Mouse (Mus musculus): Measurements from ENCODE around the gene AI467606. TPM values are rescaled to one million over a fixed set of nuclear protein-coding genes. Genes with fewer than 3 reads are reported as not detected.

The AI467606 gene
- total and polyA plus RNA-seq, 2 experiments from 2014 or later: 0.68 to 1.0 TPM

DNA sequence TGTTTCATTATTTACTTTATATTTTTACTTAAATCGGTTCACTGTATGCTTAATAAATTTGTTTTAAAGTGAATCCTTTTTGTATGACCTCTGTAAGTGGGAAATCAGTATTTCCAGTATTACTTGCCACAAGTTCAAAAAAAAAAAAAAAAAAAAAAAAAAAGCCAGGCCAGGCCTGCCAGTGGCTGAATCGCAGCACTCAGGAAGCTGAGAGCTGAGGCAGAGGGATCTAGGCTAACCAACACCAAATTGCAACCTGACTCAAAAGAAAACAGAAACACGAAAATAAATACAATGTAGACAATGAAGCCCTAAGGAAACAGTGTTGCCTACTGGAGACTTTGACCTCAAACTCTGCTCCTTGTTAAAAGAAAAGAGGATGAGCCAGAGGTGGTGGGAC is 2.8 kb downstream of the AI467606 start:
- Histone ChIP-seq H3K27ac (no peak overlapping the region), H3K4me3 (ENCODE audit: low read length) (no peak overlapping the region), H3K4me1 (ENCODE audit: insufficient read depth, low read length) (no peaks in the 10 kb centered on the region), H3K9me3 (ENCODE audit: low read length) (no peaks in the 10 kb centered on the region), H3K36me3 (ENCODE audit: insufficient read depth, low read length) (no peaks in the 10 kb centered on the region), H3K4me2 (ENCODE audit: low read depth, low read length) (no peak overlapping the region), H3K27me3 (ENCODE audit: insufficient read depth, low read length) (no peaks in the 10 kb centered on the region), H3K9ac (replicated peaks; ENCODE audit: low read length) (no peak overlapping the region)
- 82% methylated on average over 3 of the region's 3 CpGs for WGBS
- no peak for TF ChIP-seq CTCF (IDR thresholded peaks at IDR 0.05; ENCODE audit: low read depth)
- ATAC-seq (no peak), DNase-seq (ENCODE audit: low spot score) (no peak)

DNA sequence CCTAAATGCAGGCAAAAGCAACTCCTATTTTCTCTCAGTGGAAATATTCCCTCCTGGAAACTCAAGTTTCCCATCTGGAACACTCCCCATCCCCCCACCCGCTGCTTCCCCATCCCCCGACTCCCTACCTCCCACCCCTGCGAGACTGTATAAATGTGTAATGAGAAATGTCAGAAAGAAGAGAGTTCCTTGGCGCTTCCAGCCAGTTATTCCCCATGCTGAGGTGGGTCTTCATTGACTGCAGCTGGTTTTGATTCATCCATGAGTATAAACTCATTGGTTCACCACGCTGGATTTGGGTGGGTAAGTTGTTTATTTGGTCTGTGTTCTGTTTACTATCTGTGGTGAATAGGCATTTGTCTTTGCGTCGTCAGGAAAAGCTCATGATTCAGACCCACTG is 5.3 kb downstream of the AI467606 start:
- WGBS: 73% methylated on average over 7 of the region's 7 CpGs
- TF ChIP-seq CTCF (IDR thresholded peaks at IDR 0.05; ENCODE audit: low read depth): no peak
- Histone ChIP-seq H3K4me1 (ENCODE audit: insufficient read depth, low read length) (no peaks in the 10 kb centered on the region), H3K4me2 (ENCODE audit: low read depth, low read length) (no peak overlapping the region), H3K9me3 (ENCODE audit: low read length) (no peaks in the 10 kb centered on the region), H3K27ac (no peak overlapping the region), H3K4me3 (ENCODE audit: low read length) (no peak overlapping the region), H3K9ac (replicated peaks; ENCODE audit: low read length) (no peak overlapping the region), H3K27me3 (ENCODE audit: insufficient read depth, low read length) (no peaks in the 10 kb centered on the region), H3K36me3 (ENCODE audit: insufficient read depth, low read length) (no peaks in the 10 kb centered on the region)
- ATAC-seq: no peak
- no peak for DNase-seq (ENCODE audit: low spot score)

DNA sequence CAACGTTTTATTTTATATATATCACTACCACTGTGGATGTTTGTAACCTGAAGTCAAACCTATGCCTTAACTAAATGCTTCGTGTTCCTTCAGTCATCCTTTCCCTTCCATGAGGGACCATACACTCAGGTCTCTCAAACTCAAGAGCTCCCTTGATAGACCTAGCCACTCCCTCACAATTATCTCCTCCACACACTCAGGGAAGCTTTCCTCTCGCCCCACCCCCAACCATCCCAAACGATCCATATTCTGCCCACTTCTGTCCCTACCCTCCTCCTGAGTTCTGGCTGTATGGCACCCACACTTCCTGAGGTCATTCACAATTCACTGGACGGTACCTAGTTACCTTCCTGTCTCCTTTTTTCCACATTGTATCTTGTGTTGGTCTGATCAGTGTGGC is 7.4 kb downstream of the AI467606 start:
- ATAC-seq (no peak), DNase-seq (ENCODE audit: low spot score) (no peak)
- Histone ChIP-seq H3K9me3 (ENCODE audit: low read length) (no peaks in the 10 kb centered on the region), H3K9ac (replicated peaks; ENCODE audit: low read length) (no peak overlapping the region), H3K4me1 (ENCODE audit: insufficient read depth, low read length) (no peaks in the 10 kb centered on the region), H3K36me3 (ENCODE audit: insufficient read depth, low read length) (no peaks in the 10 kb centered on the region), H3K4me3 (ENCODE audit: low read length) (no peak overlapping the region), H3K27me3 (ENCODE audit: insufficient read depth, low read length) (no peaks in the 10 kb centered on the region), H3K4me2 (ENCODE audit: low read depth, low read length) (no peak overlapping the region), H3K27ac (no peak overlapping the region)
- WGBS: 89% methylated on average over 5 of the region's 5 CpGs
- TF ChIP-seq CTCF (IDR thresholded peaks at IDR 0.05; ENCODE audit: low read depth): no peak

DNA sequence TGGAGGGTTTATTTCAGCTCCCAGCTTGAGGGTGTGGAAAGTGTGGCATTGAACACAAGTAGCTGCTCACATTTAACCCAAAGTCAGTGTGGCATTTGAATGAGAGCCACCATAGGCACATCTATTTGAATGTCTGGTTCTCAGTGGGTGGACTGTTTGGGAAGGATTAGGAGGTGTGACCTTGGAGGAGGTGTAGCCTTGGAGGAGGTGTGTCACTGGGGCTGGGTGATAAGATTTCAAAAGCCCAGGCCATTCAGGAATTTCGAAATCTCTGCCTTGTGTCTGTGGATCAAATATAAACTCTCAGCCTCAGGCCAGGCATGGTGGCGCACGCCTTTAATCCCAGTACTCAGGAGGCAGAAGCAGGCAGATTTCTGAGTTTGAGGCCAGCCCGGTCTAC is 7.8 kb downstream of the AI467606 start:
- H3K9ac ChIP-seq (replicated peaks; ENCODE audit: low read length): no peak overlapping the region
- no peak for TF ChIP-seq CTCF (IDR thresholded peaks at IDR 0.05; ENCODE audit: low read depth)
- H3K27ac ChIP-seq: no peak overlapping the region
- no peaks in the 10 kb centered on the region for H3K9me3 ChIP-seq (ENCODE audit: low read length)
- DNase-seq (ENCODE audit: low spot score): no peak
- no peaks in the 10 kb centered on the region for H3K27me3 ChIP-seq (ENCODE audit: insufficient read depth, low read length)
- 87% methylated on average over 4 of the region's 4 CpGs for WGBS
- H3K4me1 ChIP-seq (ENCODE audit: insufficient read depth, low read length): 0 out of 2 replicates have a peak, but pooled peaks cover 1% of the 10 kb centered on the region
- no peak for ATAC-seq
- no peak overlapping the region for H3K4me2 ChIP-seq (ENCODE audit: low read depth, low read length)
- H3K36me3 ChIP-seq (ENCODE audit: insufficient read depth, low read length): no peaks in the 10 kb centered on the region
- H3K4me3 ChIP-seq (ENCODE audit: low read length): no peak overlapping the region

DNA sequence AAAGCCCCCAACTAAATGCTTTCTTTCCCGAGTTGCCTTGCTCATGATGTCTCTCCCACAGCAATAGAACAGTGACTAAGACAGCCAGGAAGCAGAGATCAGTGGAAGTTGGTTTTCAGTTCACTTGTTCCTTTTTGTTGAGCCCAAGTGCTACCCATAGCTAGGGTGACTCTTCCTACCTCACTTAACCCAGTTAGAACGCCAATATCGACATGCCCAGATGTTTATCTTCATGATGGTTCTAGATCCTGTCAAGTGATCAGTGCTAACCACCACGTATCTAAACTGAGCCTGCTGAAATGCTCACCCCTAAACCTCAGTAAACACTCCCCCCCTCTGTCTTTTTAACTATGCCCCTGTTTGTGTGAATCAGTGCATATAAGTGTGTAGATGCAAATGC is 8.4 kb downstream of the AI467606 start:
- no peak for TF ChIP-seq CTCF (IDR thresholded peaks at IDR 0.05; ENCODE audit: low read depth)
- no peak overlapping the region for H3K4me2 ChIP-seq (ENCODE audit: low read depth, low read length)
- H3K27me3 ChIP-seq (ENCODE audit: insufficient read depth, low read length): no peaks in the 10 kb centered on the region
- no peak overlapping the region for H3K4me3 ChIP-seq (ENCODE audit: low read length)
- 0 out of 2 replicates have a peak, but pooled peaks cover 3% of the 10 kb centered on the region for H3K4me1 ChIP-seq (ENCODE audit: insufficient read depth, low read length)
- DNase-seq (ENCODE audit: low spot score): no peak
- no peak for ATAC-seq
- H3K9ac ChIP-seq (replicated peaks; ENCODE audit: low read length): no peak overlapping the region
- no peak overlapping the region for H3K27ac ChIP-seq
- no peaks in the 10 kb centered on the region for H3K9me3 ChIP-seq (ENCODE audit: low read length)
- 89% methylated on average over 4 of the region's 4 CpGs for WGBS
- no peaks in the 10 kb centered on the region for H3K36me3 ChIP-seq (ENCODE audit: insufficient read depth, low read length)

DNA sequence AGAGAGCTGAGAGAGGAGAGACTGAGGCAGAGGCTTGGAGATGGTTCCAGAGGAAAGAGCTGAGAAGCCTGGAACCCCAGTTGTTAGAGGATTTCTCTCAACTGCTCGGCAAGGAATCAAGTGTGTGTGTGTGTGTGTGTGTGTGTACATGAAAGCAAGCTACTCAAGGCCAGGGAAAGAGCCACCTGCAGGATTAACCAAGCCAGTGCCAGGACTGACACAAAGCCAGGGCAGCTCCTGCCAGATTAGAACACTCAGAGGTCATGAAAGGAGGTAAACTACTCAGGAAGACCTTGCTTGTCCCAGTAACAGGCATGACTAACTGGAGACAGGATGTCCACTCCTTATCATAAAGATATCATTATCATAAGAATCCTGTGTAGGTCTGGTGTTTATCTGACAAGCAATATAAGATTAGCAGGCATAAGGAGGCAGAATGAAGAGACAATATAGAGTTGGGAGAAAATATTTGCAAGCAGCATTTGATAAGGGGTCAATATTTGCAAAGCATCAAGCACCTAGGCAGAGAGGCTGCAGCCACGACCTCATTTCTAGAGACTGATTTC is 10.4 kb downstream of the AI467606 start:
- 0 out of 2 replicates have a peak, but pooled peaks cover 3% of the 10 kb centered on the region for H3K4me1 ChIP-seq (ENCODE audit: insufficient read depth, low read length)
- no peaks in the 10 kb centered on the region for H3K36me3 ChIP-seq (ENCODE audit: insufficient read depth, low read length)
- no peak overlapping the region for H3K9ac ChIP-seq (replicated peaks; ENCODE audit: low read length)
- DNase-seq (ENCODE audit: low spot score) (no peak), ATAC-seq (no peak)
- WGBS: 46% methylated on average over 2 of the region's 2 CpGs
- no peak for TF ChIP-seq CTCF (IDR thresholded peaks at IDR 0.05; ENCODE audit: low read depth)
- no peaks in the 10 kb centered on the region for H3K9me3 ChIP-seq (ENCODE audit: low read length)
- H3K4me2 ChIP-seq (ENCODE audit: low read depth, low read length): no peak overlapping the region
- no peak overlapping the region for H3K27ac ChIP-seq
- no peaks in the 10 kb centered on the region for H3K27me3 ChIP-seq (ENCODE audit: insufficient read depth, low read length)
- H3K4me3 ChIP-seq (ENCODE audit: low read length): no peak overlapping the region

DNA sequence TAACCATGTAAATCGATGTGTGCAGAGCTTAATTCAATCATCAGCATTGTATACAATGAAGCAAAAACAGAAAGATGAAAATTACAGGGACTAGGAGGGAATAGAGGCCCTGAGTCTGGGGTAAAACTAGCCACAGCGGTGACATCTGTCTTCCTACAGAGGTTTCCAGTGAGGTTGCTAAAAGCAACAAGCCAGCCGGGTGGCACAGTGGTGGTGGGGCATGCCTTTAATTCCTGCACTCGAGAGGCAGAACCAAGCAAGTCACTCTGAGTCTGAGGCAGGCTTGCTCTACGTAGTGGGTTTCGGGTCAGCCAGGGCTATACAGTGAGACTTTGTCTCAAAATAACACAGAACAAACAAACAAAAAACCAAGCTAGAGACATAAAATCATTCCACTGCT is 11.0 kb downstream of the AI467606 start:
- H3K4me3 ChIP-seq (ENCODE audit: low read length): no peak overlapping the region
- H3K9me3 ChIP-seq (ENCODE audit: low read length): no peaks in the 10 kb centered on the region
- no peak for TF ChIP-seq CTCF (IDR thresholded peaks at IDR 0.05; ENCODE audit: low read depth)
- H3K4me1 ChIP-seq (ENCODE audit: insufficient read depth, low read length): 0 out of 2 replicates have a peak, but pooled peaks cover 3% of the 10 kb centered on the region
- WGBS: 74% methylated on average over 6 of the region's 6 CpGs
- no peaks in the 10 kb centered on the region for H3K36me3 ChIP-seq (ENCODE audit: insufficient read depth, low read length)
- H3K27me3 ChIP-seq (ENCODE audit: insufficient read depth, low read length): no peaks in the 10 kb centered on the region
- no peak overlapping the region for H3K4me2 ChIP-seq (ENCODE audit: low read depth, low read length)
- H3K27ac ChIP-seq: no peak overlapping the region
- no peak overlapping the region for H3K9ac ChIP-seq (replicated peaks; ENCODE audit: low read length)
- DNase-seq (ENCODE audit: low spot score) (no peak), ATAC-seq (no peak)

Measured in hindbrain, postnatal 0 days (tissue).